Mouse (Mus musculus): Measurements from ENCODE around the gene Mcm9.

- TF ChIP-seq POLR2A (IDR thresholded peaks at IDR 0.05; ENCODE audit: borderline replicate concordance, extremely low read depth, low read depth, low read length) (no peak), CTCF (IDR thresholded peaks at IDR 0.05; ENCODE audit: insufficient read depth, low read length) (no peak)
Measured at GRCm38 (mm10) chr10:53517770-53518598, 112.3 kb downstream of the Mcm9 start.
